Mouse (Mus musculus): ENCODE data around the gene Auts2.

DNA sequence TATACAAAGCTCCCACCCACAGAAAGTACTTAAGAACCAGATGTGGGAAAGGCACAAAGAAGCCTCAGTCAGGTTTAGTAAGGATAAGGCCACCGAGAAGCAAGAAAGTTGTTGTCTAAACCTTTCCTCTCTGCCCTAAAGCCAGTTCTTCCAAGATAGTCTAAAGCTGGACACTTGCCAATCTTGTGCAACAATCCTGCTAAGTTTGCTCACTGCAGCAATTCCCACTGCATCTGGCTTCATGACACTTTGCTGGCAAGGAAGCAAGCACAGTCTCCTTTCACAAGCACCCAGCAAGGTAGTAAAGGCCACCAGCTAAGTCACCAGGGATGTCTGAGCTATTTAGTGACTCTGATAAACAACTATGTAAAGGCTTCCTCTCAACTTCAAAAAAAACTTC, 106.2 kb downstream of the Auts2 start:
- TF ChIP-seq POLR2A (IDR thresholded peaks at IDR 0.05; ENCODE audit: low read depth, low read length) (no peak), CTCF (conservative IDR thresholded peaks at IDR 0.05; ENCODE audit: insufficient read depth, insufficient read length, low read depth, low read length) (no peak)

Measured in kidney, adult 2 months (tissue).